ENCODE assay signal across 8 mouse cellular contexts in genomic region chr2:32452441-32452971, GRCm38 (mm10). TPM values are rescaled to one million over a fixed set of nuclear protein-coding genes. Genes with fewer than 3 reads are reported as not detected.
DNase-seq lines count a peak whose midpoint lies in the region; ATAC-seq and TF ChIP-seq lines count a peak whose summit lies in the region.

No protein-coding gene starts in this region.

- no peak for TF ChIP-seq CTCF in testis, adult 2 months (IDR thresholded peaks at IDR 0.05; ENCODE audit: control insufficient read depth, insufficient read depth, insufficient replicate concordance, low read depth, low read length)

- no peak for TF ChIP-seq POLR2A in testis, adult 2 months (IDR thresholded peaks at IDR 0.05; ENCODE audit: control insufficient read depth, low read depth, low read length)

- peak overlapping the region; percentile 51 for H3K9ac ChIP-seq in liver, embryonic 15.5 days

- peak overlapping the region; percentile 79 for H3K4me3 ChIP-seq in hindbrain, embryonic 10.5 days
- peak overlapping the region; percentile 94 for H3K4me3 ChIP-seq in liver, embryonic 15.5 days (replicated peaks)
- H3K4me3 ChIP-seq in testis, adult 2 months (ENCODE audit: control insufficient read depth, low read depth, low read length): peak overlapping the region; percentile 84

- no peak for ATAC-seq in liver, embryonic 15.5 days (ENCODE audit: insufficient read depth)

- no peaks in the 10 kb centered on the region for H3K9me3 ChIP-seq in hindbrain, embryonic 10.5 days
- H3K9me3 ChIP-seq in liver, embryonic 15.5 days (replicated peaks): no peaks in the 10 kb centered on the region

- H3K36me3 ChIP-seq in hindbrain, embryonic 10.5 days: peaks cover 19% of the 10 kb centered on the region
- H3K36me3 ChIP-seq in liver, embryonic 15.5 days (replicated peaks): peaks cover 13% of the 10 kb centered on the region; the same call in 1 of the 2 replicates
- H3K36me3 ChIP-seq in testis, adult 2 months (ENCODE audit: control insufficient read depth, insufficient read depth, low read length): no peaks in the 10 kb centered on the region

- peak; percentile 32 for DNase-seq in gastrocnemius, postnatal 10 days
- DNase-seq in gastrocnemius, adult 18-20 months (ENCODE audit: low spot score): no peak
- DNase-seq in spleen, postnatal 4 days (ENCODE audit: low spot score in 2 of 2): peak; percentile 41 to 77
- DNase-seq in spleen, postnatal 14 days (ENCODE audit: low spot score in 2 of 2): no peak
- DNase-seq in hindbrain, embryonic 10.5 days (ENCODE audit: low spot score): no peak
- no peak for DNase-seq in frontal cortex, postnatal 25 days (ENCODE audit: low spot score in 2 of 2)

- peak overlapping the region; percentile 97 for H3K4me2 ChIP-seq in liver, embryonic 15.5 days

- WGBS in hindbrain, embryonic 10.5 days: 96% methylated on average over 16 of the region's 16 CpGs
- WGBS in liver, embryonic 15.5 days (ENCODE audit: insufficient replicate concordance): 83% methylated on average over 16 of the region's 16 CpGs

- peak overlapping the region; percentile 92 for H3K27ac ChIP-seq in hindbrain, embryonic 10.5 days
- peak overlapping the region; percentile 74 for H3K27ac ChIP-seq in liver, embryonic 15.5 days (replicated peaks)
- H3K27ac ChIP-seq in testis, adult 2 months (ENCODE audit: control insufficient read depth, insufficient read depth, low read depth, low read length): peak overlapping the region; percentile 68

- H3K4me1 ChIP-seq in hindbrain, embryonic 10.5 days (replicated peaks): peaks cover 41% of the 10 kb centered on the region
- H3K4me1 ChIP-seq in liver, embryonic 15.5 days (replicated peaks): peaks cover 57% of the 10 kb centered on the region
- H3K4me1 ChIP-seq in testis, adult 2 months (ENCODE audit: control insufficient read depth, insufficient read depth, low read length): peaks cover 14% of the 10 kb centered on the region

- no peaks in the 10 kb centered on the region for H3K27me3 ChIP-seq in hindbrain, embryonic 10.5 days (ENCODE audit: insufficient read depth, poor library complexity, severe bottlenecking)
- H3K27me3 ChIP-seq in liver, embryonic 15.5 days: no peaks in the 10 kb centered on the region
- H3K27me3 ChIP-seq in testis, adult 2 months (ENCODE audit: control insufficient read depth, insufficient read depth, low read length): no peaks in the 10 kb centered on the region

RNA-seq across cellular contexts. Expression of gene Slc25a25, which starts 1.3 kb away (rescaled TPM):
- total RNA-seq in gastrocnemius, postnatal 10 days (2021): 10 to 100 TPM; 16.1 to 31.1 TPM
- 100 to 1,000 TPM in 1 of 2 experiments, 10 to 100 TPM in 1; 47.6 to 217 TPM for total RNA-seq in gastrocnemius, adult 18-20 months (2021)
- 28.8 and 34.4 TPM in 2 replicates for polyA plus RNA-seq in hindbrain, embryonic 10.5 days (2016; fragmentation: Nextera tagmentation; extraction: Ambion mirVana)
- polyA plus RNA-seq in liver, embryonic 15.5 days (2015; fragmentation: Nextera tagmentation; extraction: Ambion mirVana): 9.6 and 10.4 TPM in 2 replicates
- 36.7 and 38.4 TPM in 2 replicates for polyA plus RNA-seq in testis, adult 2 months (2012; rRNA removed)

RNA-seq across cellular contexts. Expression of gene Naif1, which starts 2.2 kb away (rescaled TPM):
- total RNA-seq in gastrocnemius, postnatal 10 days (2021): 1 to 10 TPM; 3.0 to 3.1 TPM
- total RNA-seq in gastrocnemius, adult 18-20 months (2021): 1 to 10 TPM; 2.6 to 3.0 TPM
- 6.0 and 6.4 TPM in 2 replicates for polyA plus RNA-seq in hindbrain, embryonic 10.5 days (2016; fragmentation: Nextera tagmentation; extraction: Ambion mirVana)
- 2.4 TPM in 2 replicates for polyA plus RNA-seq in liver, embryonic 15.5 days (2015; fragmentation: Nextera tagmentation; extraction: Ambion mirVana)
- polyA plus RNA-seq in testis, adult 2 months (2012; rRNA removed): 19.9 and 22.7 TPM in 2 replicates

RNA-seq across cellular contexts. Expression of gene Ptges2, which starts 56.8 kb away (rescaled TPM):
- 10 to 100 TPM; 38.1 to 40.7 TPM for total RNA-seq in gastrocnemius, postnatal 10 days (2021)
- total RNA-seq in gastrocnemius, adult 18-20 months (2021): 10 to 100 TPM; 37.1 to 43.0 TPM
- 26.3 and 32.3 TPM in 2 replicates for polyA plus RNA-seq in hindbrain, embryonic 10.5 days (2016; fragmentation: Nextera tagmentation; extraction: Ambion mirVana)
- polyA plus RNA-seq in liver, embryonic 15.5 days (2015; fragmentation: Nextera tagmentation; extraction: Ambion mirVana): 12.0 and 12.2 TPM in 2 replicates
- polyA plus RNA-seq in testis, adult 2 months (2012; rRNA removed): 7.5 and 7.6 TPM in 2 replicates

Comparison
In these comparisons a context has a peak if more than half of its experiments do, and no peak if none do; other contexts are left out.
1. DNase-seq: peak in gastrocnemius, postnatal 10 days (single experiment) and spleen, postnatal 4 days (2 of 2); none in gastrocnemius, adult 18-20 months (single experiment), spleen, postnatal 14 days (0 of 2), hindbrain, embryonic 10.5 days (single experiment) and frontal cortex, postnatal 25 days (0 of 2).
2. Peak in every context shown above with its lines, with median percentiles within 50 percentile points of each other: H3K27ac ChIP-seq and H3K4me3 ChIP-seq.